Mouse (Mus musculus): Measurements from ENCODE around the gene Spata5. TPM values are rescaled to one million over a fixed set of nuclear protein-coding genes. Genes with fewer than 3 reads are reported as not detected.

The Spata5 gene
- polyA plus RNA-seq, 1 experiment, result 6.6 TPM

DNA sequence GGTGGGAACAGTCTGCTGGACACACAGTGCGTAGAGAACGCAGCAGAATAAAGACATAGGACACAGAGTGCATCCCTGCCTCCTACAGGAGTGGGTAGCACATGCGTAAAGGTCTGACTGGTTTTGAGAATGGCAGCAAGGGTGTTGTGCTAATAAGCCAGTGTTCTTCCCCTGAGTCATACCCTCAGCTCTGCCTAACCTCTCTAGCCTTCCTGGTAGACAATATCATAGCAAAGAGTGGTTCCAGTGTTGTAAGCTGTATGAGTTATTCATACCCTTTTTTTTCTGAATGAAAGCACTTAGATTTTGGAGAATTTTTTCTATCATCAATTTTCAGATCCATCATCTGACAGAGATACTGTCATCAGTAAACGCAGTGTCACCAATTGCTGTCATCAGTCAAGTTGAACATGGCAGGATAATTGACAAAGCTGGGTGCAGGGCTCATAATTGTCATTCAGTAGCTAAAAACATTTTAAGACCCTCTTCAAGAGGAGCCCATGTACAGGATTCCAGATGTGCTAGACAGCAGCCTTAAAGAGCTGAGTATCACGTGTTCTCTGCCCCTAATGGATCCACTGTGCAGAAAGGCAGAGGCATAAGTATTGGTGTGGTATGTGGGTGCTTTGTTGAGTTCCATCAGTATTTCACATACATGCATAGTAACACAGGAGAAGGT is 22.6 kb upstream of the Spata5 start:
- H3K27ac ChIP-seq (ENCODE audit: insufficient read depth, low read depth, low read length), result no peak overlapping the region
- H3K4me3 ChIP-seq (ENCODE audit: insufficient read depth, low read length), result no peak overlapping the region
- TF ChIP-seq POLR2A (IDR thresholded peaks at IDR 0.05; ENCODE audit: borderline replicate concordance, low read depth, low read length), result no peak
- TF ChIP-seq CTCF (IDR thresholded peaks at IDR 0.05; ENCODE audit: low read depth, low read length), result no peak
- H3K4me1 ChIP-seq (ENCODE audit: control insufficient read depth, insufficient read depth, low read length), result no peaks in the 10 kb centered on the region

DNA sequence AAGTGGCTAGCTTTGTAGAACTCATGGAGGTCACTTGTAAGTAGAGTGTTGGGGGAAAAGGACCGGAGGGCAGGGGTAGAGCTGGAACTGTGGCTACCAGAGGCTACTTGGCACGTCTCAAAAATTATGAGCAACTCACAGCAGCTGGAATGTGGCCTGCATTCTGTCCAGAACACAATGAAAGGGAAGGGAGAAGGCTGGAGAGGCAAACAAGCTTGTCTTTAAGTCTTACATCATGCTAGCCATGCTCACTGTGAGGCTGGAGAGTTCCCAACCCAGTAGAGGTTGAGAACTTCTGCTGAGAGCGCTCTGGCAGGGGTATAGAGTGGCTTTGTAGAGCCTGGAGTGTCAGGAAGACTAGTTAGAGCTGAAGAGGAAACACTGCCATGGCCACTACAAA is 22.1 kb upstream of the Spata5 start:
- Histone ChIP-seq H3K4me1 (ENCODE audit: control insufficient read depth, insufficient read depth, low read length) (no peaks in the 10 kb centered on the region), H3K27ac (ENCODE audit: insufficient read depth, low read depth, low read length) (no peak overlapping the region), H3K4me3 (ENCODE audit: insufficient read depth, low read length) (no peak overlapping the region)
- TF ChIP-seq CTCF (IDR thresholded peaks at IDR 0.05; ENCODE audit: low read depth, low read length), result no peak
- no peak for TF ChIP-seq POLR2A (IDR thresholded peaks at IDR 0.05; ENCODE audit: borderline replicate concordance, low read depth, low read length)

DNA sequence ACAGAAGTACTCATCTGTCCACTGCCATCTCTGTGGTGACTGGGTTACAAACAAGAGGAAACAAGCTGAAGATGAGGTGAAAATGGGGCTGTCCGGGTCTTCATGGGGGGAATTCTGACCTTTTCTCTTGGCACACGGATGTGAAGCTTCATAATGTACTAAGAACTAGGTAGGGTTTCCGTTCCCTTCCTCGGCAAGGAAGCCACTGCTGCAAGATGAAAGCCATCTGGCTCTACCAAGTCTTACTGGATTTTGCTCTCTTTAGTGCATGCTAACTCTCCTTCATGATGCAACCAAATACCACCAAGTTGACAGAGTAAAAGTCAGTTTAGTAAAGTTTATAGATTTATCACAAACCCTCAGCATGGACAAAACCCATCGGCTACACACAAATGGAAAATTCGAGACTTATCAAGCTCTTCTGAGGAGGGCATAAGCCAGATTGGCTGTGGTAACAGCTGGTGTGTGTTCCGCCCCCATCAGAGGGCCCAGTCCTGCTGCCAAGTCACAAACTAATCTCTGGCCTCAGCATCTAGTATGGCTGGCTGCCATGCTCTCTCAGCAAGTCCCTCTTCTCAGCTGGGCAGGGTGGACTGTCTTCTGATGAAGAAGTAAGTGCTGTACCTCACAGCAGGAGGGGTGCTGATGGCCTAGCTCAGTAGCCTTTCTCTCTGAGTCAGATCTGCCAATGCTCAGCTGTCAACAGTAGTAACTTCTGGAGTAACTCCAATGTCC is 20.9 kb upstream of the Spata5 start:
- TF ChIP-seq POLR2A (IDR thresholded peaks at IDR 0.05; ENCODE audit: borderline replicate concordance, low read depth, low read length) (no peak), CTCF (IDR thresholded peaks at IDR 0.05; ENCODE audit: low read depth, low read length) (no peak)
- H3K4me3 ChIP-seq (ENCODE audit: insufficient read depth, low read length), result no peak overlapping the region
- no peak overlapping the region for H3K27ac ChIP-seq (ENCODE audit: insufficient read depth, low read depth, low read length)
- H3K4me1 ChIP-seq (ENCODE audit: control insufficient read depth, insufficient read depth, low read length), result no peaks in the 10 kb centered on the region

DNA sequence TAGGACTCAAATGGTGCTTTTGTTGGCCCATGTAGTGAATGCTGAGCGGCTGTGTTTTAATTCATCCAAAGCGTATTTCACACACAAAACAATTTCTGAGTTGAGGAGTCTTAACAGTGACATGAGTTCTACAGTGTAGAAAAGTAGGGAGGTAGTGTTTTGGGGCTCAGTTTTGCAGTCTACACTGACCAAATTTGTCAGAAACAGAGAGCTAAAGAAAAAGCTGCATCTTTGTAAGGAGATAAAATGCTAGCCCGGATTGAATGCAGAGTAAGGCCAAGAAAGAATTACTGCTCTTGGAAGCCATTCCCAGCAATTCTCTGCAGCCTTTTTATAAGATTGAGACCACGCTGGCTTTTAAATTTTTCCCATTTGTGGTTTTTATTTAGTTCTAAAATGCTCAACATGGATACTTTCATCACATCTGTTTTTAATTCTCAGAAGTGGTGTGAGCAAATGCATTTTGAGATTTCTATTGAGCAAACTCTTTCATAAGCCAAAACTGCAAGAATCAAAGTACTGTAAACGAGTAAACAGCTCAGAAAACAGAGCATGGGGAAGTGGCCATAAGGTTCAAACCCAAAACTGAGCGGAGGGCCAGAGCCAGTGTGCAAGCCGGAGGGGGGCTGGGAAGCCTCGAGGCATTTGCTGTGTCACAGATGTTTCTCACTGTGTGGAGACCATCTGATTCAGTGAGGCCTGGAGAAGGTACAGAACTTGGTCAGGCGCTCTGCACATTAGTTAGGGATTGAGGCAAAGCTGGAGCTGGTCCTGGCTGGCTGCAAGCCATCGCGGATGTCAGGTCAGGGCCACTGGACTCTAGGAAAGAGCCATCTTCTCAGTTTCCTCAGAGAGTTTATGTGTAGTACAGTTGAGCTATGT is 17.7 kb upstream of the Spata5 start:
- H3K4me3 ChIP-seq (ENCODE audit: insufficient read depth, low read length), result no peak overlapping the region
- TF ChIP-seq POLR2A (IDR thresholded peaks at IDR 0.05; ENCODE audit: borderline replicate concordance, low read depth, low read length) (no peak), CTCF (IDR thresholded peaks at IDR 0.05; ENCODE audit: low read depth, low read length) (no peak)
- H3K27ac ChIP-seq (ENCODE audit: insufficient read depth, low read depth, low read length), result no peak overlapping the region
- no peaks in the 10 kb centered on the region for H3K4me1 ChIP-seq (ENCODE audit: control insufficient read depth, insufficient read depth, low read length)

GRCm38 (mm10) chr3:37407598-37407997 is 12.1 kb upstream of the Spata5 start:
- TF ChIP-seq CTCF (IDR thresholded peaks at IDR 0.05; ENCODE audit: low read depth, low read length) (no peak), POLR2A (IDR thresholded peaks at IDR 0.05; ENCODE audit: borderline replicate concordance, low read depth, low read length) (no peak)
- H3K4me1 ChIP-seq (ENCODE audit: control insufficient read depth, insufficient read depth, low read length), result no peaks in the 10 kb centered on the region
- H3K27ac ChIP-seq (ENCODE audit: insufficient read depth, low read depth, low read length), result no peak overlapping the region
- H3K4me3 ChIP-seq (ENCODE audit: insufficient read depth, low read length), result no peak overlapping the region

GRCm38 (mm10) chr3:37413446-37413845 is 6.2 kb upstream of the Spata5 start:
- Histone ChIP-seq H3K4me3 (ENCODE audit: insufficient read depth, low read length) (no peak overlapping the region), H3K4me1 (ENCODE audit: control insufficient read depth, insufficient read depth, low read length) (no peaks in the 10 kb centered on the region), H3K27ac (ENCODE audit: insufficient read depth, low read depth, low read length) (no peak overlapping the region)
- no peak for TF ChIP-seq CTCF (IDR thresholded peaks at IDR 0.05; ENCODE audit: low read depth, low read length)
- no peak for TF ChIP-seq POLR2A (IDR thresholded peaks at IDR 0.05; ENCODE audit: borderline replicate concordance, low read depth, low read length)

- no peaks in the 10 kb centered on the region for H3K4me1 ChIP-seq (ENCODE audit: control insufficient read depth, insufficient read depth, low read length)
- no peak overlapping the region for H3K27ac ChIP-seq (ENCODE audit: insufficient read depth, low read depth, low read length)
- H3K4me3 ChIP-seq (ENCODE audit: insufficient read depth, low read length), result no peak overlapping the region
- no peak for TF ChIP-seq POLR2A (IDR thresholded peaks at IDR 0.05; ENCODE audit: borderline replicate concordance, low read depth, low read length)
- no peak for TF ChIP-seq CTCF (IDR thresholded peaks at IDR 0.05; ENCODE audit: low read depth, low read length)
Observed at GRCm38 (mm10) chr3:37414413-37414960, 5.2 kb upstream of the Spata5 start.

GRCm38 (mm10) chr3:37418341-37418740 is 1.4 kb upstream of the Spata5 start:
- Histone ChIP-seq H3K27ac (ENCODE audit: insufficient read depth, low read depth, low read length) (peak overlapping the region; percentile 86), H3K4me3 (ENCODE audit: insufficient read depth, low read length) (peak overlapping the region; percentile 70), H3K4me1 (ENCODE audit: control insufficient read depth, insufficient read depth, low read length) (0 out of 2 replicates have a peak, but pooled peaks cover 2% of the 10 kb centered on the region)
- TF ChIP-seq CTCF (IDR thresholded peaks at IDR 0.05; ENCODE audit: low read depth, low read length) (no peak), POLR2A (IDR thresholded peaks at IDR 0.05; ENCODE audit: borderline replicate concordance, low read depth, low read length) (no peak)

DNA sequence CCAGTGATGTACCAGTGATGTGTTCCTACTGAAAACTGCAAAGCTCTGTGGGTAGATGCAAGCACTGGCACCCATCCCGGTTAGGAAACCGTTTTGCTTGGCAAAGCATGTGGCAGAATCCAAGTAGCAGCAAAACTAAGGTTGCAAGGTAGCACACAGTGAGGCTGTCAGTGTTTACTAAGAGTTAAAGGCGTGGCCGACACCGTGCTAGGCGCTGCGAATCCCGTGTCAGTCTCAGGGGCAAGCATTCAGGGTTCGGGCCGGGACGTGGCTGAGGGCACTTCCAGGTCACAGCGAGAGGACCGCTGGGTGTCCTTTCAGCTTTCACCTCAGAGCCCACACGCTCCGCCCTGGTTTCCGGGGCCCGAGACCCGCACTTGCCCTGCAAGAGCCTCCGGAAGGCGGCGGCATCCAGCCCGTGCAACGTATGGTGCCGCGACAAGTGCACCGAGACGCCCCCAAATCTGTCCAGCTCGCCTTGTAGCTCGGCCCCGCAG is 687 bp upstream of the Spata5 start:
- Histone ChIP-seq H3K4me1 (ENCODE audit: control insufficient read depth, insufficient read depth, low read length) (0 out of 2 replicates have a peak, but pooled peaks cover 2% of the 10 kb centered on the region), H3K27ac (ENCODE audit: insufficient read depth, low read depth, low read length) (peak overlapping the region; percentile 86), H3K4me3 (ENCODE audit: insufficient read depth, low read length) (peak overlapping the region; percentile 70)
- TF ChIP-seq POLR2A (IDR thresholded peaks at IDR 0.05; ENCODE audit: borderline replicate concordance, low read depth, low read length) (no peak), CTCF (IDR thresholded peaks at IDR 0.05; ENCODE audit: low read depth, low read length) (no peak)

Measured in bone marrow macrophage, adult 2 months (primary cell).